Mouse (Mus musculus) midbrain, postnatal 0 days (tissue): ENCODE measurements around the gene Prkd2. TPM values are rescaled to one million over a fixed set of nuclear protein-coding genes. Genes with fewer than 3 reads are reported as not detected.

ENCODE experiments used
- ATAC-seq: fragments of 200-750 bp; cut with Nextera tagmentation; 2 replicates; pipeline ENCODE4 v1.8.0; 2017; ENCODE audit warnings: moderate number of reproducible peaks, mild to moderate bottlenecking, moderate TSS enrichment, moderate library complexity; ENCODE audit not compliant: low FRiP score
- DNase-seq: peaks from one replicate; pipeline ENCODE4 v3.0.0-alpha.2; 2015; ENCODE audit warnings: low spot score
- H3K27ac ChIP-seq: fragments of 300-500 bp; sonication (generic); 2 replicates; pipeline ENCODE4 v1.5.1; 2014; ENCODE audit warnings: low read depth, mild to moderate bottlenecking, low read length, mixed read lengths
- H3K27me3 ChIP-seq: fragments of 300-500 bp; sonication (generic); 2 replicates; pipeline ENCODE4 v1.6.1; 2014; ENCODE audit warnings: low read length, control low read depth, mixed read lengths; ENCODE audit not compliant: insufficient read depth
- H3K36me3 ChIP-seq: fragments of 300-500 bp; sonication (generic); 2 replicates; pipeline ENCODE4 v1.6.1; 2014; ENCODE audit warnings: low read length, control low read depth, mixed read lengths; ENCODE audit not compliant: insufficient read depth
- H3K4me1 ChIP-seq: fragments of 300-500 bp; sonication (generic); 2 replicates; pipeline ENCODE4 v1.6.1; 2014; ENCODE audit warnings: mild to moderate bottlenecking, control low read depth, antibody characterized with exemption, low read length, mixed read lengths; ENCODE audit not compliant: insufficient read depth
- H3K4me2 ChIP-seq: fragments of 300-500 bp; sonication (generic); 2 replicates; pipeline ENCODE4 v1.6.1; 2014; ENCODE audit warnings: low read depth, mild to moderate bottlenecking, low read length, mixed read lengths; ENCODE audit not compliant: poor library complexity, severe bottlenecking
- H3K4me3 ChIP-seq: fragments of 300-500 bp; sonication (generic); 2 replicates; pipeline ENCODE4 v1.5.1; 2014; ENCODE audit warnings: low read depth, mild to moderate bottlenecking, low read length, moderate library complexity
- H3K9ac ChIP-seq: fragments of 300-500 bp; sonication (generic); replicated peaks from 2 replicates; pipeline ENCODE4 v1.6.1; 2014; ENCODE audit warnings: mild to moderate bottlenecking, low read length, moderate library complexity, mixed read lengths; ENCODE audit not compliant: poor library complexity, severe bottlenecking
- H3K9me3 ChIP-seq: fragments of 300-500 bp; sonication (generic); 2 replicates; pipeline ENCODE4 v1.6.1; 2016; ENCODE audit warnings: low read length, control low read depth
- CTCF ChIP-seq: IDR thresholded peaks from 2 replicates; pipeline ENCODE4 v1.5.1; 2016; ENCODE audit warnings: antibody characterized with exemption, mild to moderate bottlenecking
- WGBS: fragments of 180-500 bp; shearing (Covaris S2); extraction: QIAGEN DNeasy Blood & Tissue Kit; methylation state at CpG from one replicate; pipeline ENCODE4 v1.1.7; 2014; 5-methylcytosine and 5-hydroxymethylcytosine counted together
- polyA plus RNA-seq: library from polyadenylated mRNA; unstranded; fragments of >200 nt; fragmentation: Nextera tagmentation; extraction: Ambion mirVana; gene quantifications from 2 replicates; pipeline ENCODE4 v1.2.1, GENCODE M21; 2015
- total RNA-seq: library from RNA; depleted of rRNA; stranded (reverse); fragments of >200 nt; gene quantifications from 2 replicates; pipeline ENCODE4 v1.2.3, GENCODE M21; 2014

Prkd2 gene
- total and polyA plus RNA-seq, 2 experiments from 2014 or later: 3.2 to 3.9 TPM

- ATAC-seq (no peak), DNase-seq (no peak)
- Histone ChIP-seq H3K4me1 (peaks cover 14% of the 10 kb centered on the region), H3K9me3 (no peaks in the 10 kb centered on the region), H3K9ac (0 out of 2 replicates have a peak overlapping the region, but pooled peaks have one; percentile 44), H3K4me3 (no peak overlapping the region), H3K27me3 (no peaks in the 10 kb centered on the region), H3K27ac (peak overlapping the region; percentile 26; the same call in 1 of the 2 replicates), H3K36me3 (peaks cover 10% of the 10 kb centered on the region), H3K4me2 (peak overlapping the region; percentile 18; the same call in 1 of the 2 replicates)
- 40% methylated on average over 10 of the region's 10 CpGs for WGBS
- no peak for TF ChIP-seq CTCF
Measured at GRCm38 (mm10) chr7:16845820-16846167, 3.1 kb downstream of the Prkd2 start.

GRCm38 (mm10) chr7:16846775-16847174, 4.1 kb downstream of the Prkd2 start:
- ATAC-seq (no peak), DNase-seq (no peak)
- 93% methylated on average over 5 of the region's 5 CpGs for WGBS
- TF ChIP-seq CTCF: no peak
- peaks cover 9% of the 10 kb centered on the region; the same call in 1 of the 2 replicates for H3K36me3 ChIP-seq
- no peak overlapping the region for H3K9ac ChIP-seq
- H3K4me1 ChIP-seq: peaks cover 14% of the 10 kb centered on the region
- no peaks in the 10 kb centered on the region for H3K9me3 ChIP-seq
- H3K27me3 ChIP-seq: no peaks in the 10 kb centered on the region
- no peak overlapping the region for H3K27ac ChIP-seq
- no peak overlapping the region for H3K4me3 ChIP-seq
- H3K4me2 ChIP-seq: no peak overlapping the region

GRCm38 (mm10) chr7:16847507-16847906, 4.8 kb downstream of the Prkd2 start:
- no peak for TF ChIP-seq CTCF
- H3K4me1 ChIP-seq: peaks cover 14% of the 10 kb centered on the region
- H3K27me3 ChIP-seq: no peaks in the 10 kb centered on the region
- no peak overlapping the region for H3K4me2 ChIP-seq
- 88% methylated on average over 19 of the region's 19 CpGs for WGBS
- no peaks in the 10 kb centered on the region for H3K9me3 ChIP-seq
- no peak overlapping the region for H3K27ac ChIP-seq
- no peak for ATAC-seq
- no peak overlapping the region for H3K4me3 ChIP-seq
- peaks cover 12% of the 10 kb centered on the region; the same call in 1 of the 2 replicates for H3K36me3 ChIP-seq
- H3K9ac ChIP-seq: no peak overlapping the region
- no peak for DNase-seq

- no peak overlapping the region for H3K9ac ChIP-seq
- peak; percentile 68 for TF ChIP-seq CTCF
- H3K27ac ChIP-seq: no peak overlapping the region
- no peak for ATAC-seq
- H3K4me3 ChIP-seq: no peak overlapping the region
- H3K4me2 ChIP-seq: no peak overlapping the region
- H3K4me1 ChIP-seq: peaks cover 13% of the 10 kb centered on the region
- 18% methylated on average over 17 of the region's 17 CpGs for WGBS
- peaks cover 12% of the 10 kb centered on the region for H3K36me3 ChIP-seq
- H3K9me3 ChIP-seq: no peaks in the 10 kb centered on the region
- DNase-seq: peak; percentile 71
- no peaks in the 10 kb centered on the region for H3K27me3 ChIP-seq
Measured at GRCm38 (mm10) chr7:16848579-16848978, 5.9 kb downstream of the Prkd2 start.

GRCm38 (mm10) chr7:16851636-16852035, 8.9 kb downstream of the Prkd2 start:
- no peak overlapping the region for H3K9ac ChIP-seq
- H3K36me3 ChIP-seq: peaks cover 39% of the 10 kb centered on the region
- H3K9me3 ChIP-seq: no peaks in the 10 kb centered on the region
- no peak for TF ChIP-seq CTCF
- no peaks in the 10 kb centered on the region for H3K4me1 ChIP-seq
- DNase-seq (no peak), ATAC-seq (no peak)
- H3K4me2 ChIP-seq: no peak overlapping the region
- H3K27ac ChIP-seq: no peak overlapping the region
- no peak overlapping the region for H3K4me3 ChIP-seq
- WGBS: 97% methylated on average over 4 of the region's 4 CpGs
- H3K27me3 ChIP-seq: no peaks in the 10 kb centered on the region

- no peaks in the 10 kb centered on the region for H3K9me3 ChIP-seq
- H3K9ac ChIP-seq: no peak overlapping the region
- H3K4me2 ChIP-seq: no peak overlapping the region
- WGBS: 91% methylated on average over 14 of the region's 14 CpGs
- no peak overlapping the region for H3K4me3 ChIP-seq
- no peak for TF ChIP-seq CTCF
- H3K36me3 ChIP-seq: peaks cover 49% of the 10 kb centered on the region
- no peak for ATAC-seq
- no peaks in the 10 kb centered on the region for H3K4me1 ChIP-seq
- no peaks in the 10 kb centered on the region for H3K27me3 ChIP-seq
- no peak overlapping the region for H3K27ac ChIP-seq
- no peak for DNase-seq
Measured at GRCm38 (mm10) chr7:16853302-16853831, 10.7 kb downstream of the Prkd2 start.
